Mouse (Mus musculus): ENCODE results near the gene Llgl2. TPM values are rescaled to one million over a fixed set of nuclear protein-coding genes. Genes with fewer than 3 reads are reported as not detected.

Llgl2 gene
- polyA plus RNA-seq, 1 experiment: 3.2 TPM

DNA sequence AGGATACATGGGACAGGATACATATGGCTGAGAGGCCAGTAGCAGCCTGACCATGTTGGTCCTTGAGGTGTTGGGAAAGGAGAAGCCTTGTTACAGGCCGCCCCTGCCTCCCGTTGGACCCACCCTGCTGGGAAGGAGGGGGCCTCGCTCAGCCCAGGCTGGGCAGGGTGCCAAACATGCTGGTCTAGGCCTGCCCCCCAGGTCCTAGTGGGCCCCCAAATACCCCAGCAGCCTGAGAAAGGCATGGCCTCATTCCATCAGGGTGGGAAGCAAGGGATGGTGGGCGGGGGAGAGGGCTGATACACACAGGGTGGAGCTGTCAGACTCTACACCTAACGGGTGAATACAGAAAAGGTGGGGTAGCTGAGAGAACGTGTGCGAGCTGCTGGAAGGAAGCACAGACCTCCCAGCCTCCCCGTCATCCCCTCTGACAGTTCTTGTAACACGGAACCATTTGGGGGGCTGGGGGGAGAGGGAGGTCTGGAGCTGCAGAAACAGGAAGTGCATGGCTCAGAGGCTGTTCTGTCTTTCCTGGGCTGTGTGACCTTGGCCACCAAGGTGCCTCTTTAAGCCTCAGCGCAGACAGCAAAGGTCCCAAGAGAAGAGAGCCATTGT, 15.0 kb upstream of the Llgl2 start:
- DNase-seq (ENCODE audit: extremely low spot score in 1 of 2, low spot score in 1 of 2): no peak

DNA sequence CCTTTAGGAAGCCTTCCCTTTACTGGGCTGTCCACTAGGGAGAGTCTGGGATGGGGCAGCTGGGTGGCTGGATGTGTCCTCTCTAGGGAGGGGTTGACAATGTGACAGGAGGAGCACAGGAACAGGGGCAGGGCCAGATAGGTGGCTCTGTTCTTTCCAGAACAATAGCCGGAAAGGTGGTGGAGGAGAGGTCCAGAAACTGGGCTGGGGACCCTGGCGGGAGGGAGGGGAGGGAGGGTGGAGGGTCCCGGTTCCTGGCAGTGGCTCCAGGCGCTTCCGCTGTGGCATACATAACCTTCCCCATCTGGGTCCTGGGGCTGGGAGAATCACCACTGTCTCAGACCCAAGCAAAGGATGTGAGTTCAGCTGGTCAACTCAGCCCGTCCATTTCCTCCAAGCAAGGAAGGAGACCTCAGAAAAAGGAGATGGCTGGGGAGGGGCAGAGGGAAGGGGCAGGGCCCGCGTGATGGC, 14.5 kb upstream of the Llgl2 start:
- no peak for DNase-seq (ENCODE audit: extremely low spot score in 1 of 2, low spot score in 1 of 2)

DNA sequence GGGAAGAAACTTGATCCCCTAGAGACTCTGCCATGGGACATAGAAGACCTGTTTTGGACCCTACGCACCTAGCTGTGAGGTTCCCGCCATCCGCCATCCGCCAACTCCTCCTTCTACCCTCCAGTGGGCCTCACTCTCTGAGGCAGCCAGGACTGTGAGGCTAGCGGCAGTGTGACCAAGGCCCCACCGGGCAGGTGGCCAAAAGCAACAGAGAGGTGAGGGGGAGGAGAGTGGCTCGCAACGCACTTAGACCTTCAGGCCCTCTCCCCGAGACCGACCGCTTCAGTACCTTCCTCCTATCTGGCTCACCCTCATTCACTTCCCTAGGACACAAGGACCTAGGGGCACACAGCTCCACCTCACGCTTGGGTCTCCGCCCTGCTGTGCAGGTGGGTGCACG, 13.5 kb upstream of the Llgl2 start:
- DNase-seq (ENCODE audit: extremely low spot score in 1 of 2, low spot score in 1 of 2): no peak

DNA sequence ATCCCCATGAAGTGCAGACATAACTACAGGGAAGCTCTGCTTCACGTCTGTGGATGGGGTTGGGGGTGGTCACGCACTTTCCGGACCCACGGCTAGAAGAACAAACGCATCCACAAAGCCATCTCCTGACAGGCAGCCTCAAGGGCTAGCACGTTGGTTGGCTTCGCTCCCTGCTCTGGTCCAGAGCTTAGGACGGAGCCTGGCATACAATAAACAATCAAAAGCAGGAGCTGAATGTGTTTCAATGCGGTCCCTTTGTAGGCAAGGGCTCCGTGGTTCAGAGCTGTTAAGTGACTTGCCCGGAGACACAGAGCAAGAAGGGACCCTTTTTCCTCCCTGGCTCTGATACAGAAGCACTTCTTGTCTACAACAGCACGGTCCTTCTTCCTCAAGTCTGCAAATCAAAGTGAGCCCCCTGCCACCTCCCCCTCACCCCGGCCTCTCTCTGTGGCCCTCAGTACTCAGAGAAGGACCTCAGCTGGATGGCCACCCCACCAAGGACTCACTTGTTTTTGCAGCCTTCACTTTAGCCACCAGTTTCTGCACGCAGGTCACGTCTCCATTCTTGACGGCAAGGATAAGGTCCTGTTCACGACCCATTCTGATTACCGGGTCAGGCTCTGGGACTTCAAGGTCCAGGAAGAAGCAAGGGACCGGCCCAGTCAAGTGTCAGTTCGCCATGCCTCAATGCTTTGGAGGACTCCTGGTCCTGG, 12.3 kb upstream of the Llgl2 start:
- no peak for DNase-seq (ENCODE audit: extremely low spot score in 1 of 2, low spot score in 1 of 2)

DNA sequence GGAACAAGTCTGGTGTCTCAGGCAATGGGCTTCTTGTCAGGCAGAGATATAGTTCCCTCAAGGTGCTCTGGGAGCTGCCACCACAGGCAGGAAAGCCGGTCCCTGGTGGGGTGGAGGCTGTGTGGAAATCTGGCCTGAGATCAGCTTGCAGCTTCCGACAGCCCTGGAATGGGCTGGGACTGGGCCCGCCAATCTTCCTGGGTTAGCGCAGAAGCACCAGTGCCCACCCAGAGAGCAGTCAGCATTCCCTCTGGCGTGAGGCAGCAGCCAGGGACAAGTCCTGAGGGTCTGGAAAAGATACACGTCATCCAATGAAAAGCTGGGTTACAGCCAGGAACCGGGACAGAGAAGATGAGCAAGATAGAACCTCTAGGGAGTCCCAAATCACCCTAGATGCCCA, 11.8 kb upstream of the Llgl2 start:
- no peak for DNase-seq (ENCODE audit: extremely low spot score in 1 of 2, low spot score in 1 of 2)

DNA sequence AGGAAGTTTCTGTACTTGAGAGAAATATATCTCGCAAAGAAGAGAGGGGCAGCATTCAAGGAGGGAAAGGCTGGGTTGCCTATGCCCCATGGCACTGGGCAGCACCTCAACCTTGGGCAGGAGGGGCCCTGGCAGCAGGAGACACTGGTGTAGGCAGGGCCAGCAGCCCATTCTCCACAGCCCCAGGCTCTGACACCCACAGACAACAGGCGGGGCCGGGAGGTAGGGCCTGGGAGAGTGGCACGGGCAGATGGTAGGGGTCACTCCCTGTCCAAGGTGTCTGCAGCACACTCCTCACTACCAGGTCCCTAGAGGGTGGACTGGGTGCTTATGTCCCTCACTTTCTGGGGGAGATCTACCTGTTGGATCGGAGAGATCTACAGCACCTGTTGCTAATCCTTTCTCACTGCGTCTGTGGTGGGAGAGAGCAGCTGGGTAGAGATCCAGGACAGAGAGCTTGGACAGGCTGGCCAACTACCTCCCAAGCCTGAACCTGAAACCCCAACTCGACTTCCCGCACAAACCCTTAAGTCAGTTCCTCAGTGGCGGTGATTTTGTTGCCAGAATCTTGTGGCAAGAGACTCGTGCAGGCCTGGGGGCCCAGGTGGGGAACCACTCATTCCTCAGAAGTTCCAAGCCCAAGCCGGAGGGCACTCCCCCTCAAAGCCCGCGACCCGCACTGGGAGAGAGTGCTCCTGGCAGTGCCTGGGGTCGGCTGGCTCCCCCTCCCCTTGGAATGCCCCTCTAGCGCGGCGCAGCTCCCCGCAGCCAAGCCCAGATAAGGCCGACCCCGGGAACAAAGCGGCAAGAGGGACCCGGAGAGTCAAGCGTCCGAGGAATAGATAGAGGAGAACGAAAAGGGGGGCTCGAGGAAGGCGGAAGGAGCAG, 11.1 kb upstream of the Llgl2 start:
- no peak for DNase-seq (ENCODE audit: extremely low spot score in 1 of 2, low spot score in 1 of 2)

DNA sequence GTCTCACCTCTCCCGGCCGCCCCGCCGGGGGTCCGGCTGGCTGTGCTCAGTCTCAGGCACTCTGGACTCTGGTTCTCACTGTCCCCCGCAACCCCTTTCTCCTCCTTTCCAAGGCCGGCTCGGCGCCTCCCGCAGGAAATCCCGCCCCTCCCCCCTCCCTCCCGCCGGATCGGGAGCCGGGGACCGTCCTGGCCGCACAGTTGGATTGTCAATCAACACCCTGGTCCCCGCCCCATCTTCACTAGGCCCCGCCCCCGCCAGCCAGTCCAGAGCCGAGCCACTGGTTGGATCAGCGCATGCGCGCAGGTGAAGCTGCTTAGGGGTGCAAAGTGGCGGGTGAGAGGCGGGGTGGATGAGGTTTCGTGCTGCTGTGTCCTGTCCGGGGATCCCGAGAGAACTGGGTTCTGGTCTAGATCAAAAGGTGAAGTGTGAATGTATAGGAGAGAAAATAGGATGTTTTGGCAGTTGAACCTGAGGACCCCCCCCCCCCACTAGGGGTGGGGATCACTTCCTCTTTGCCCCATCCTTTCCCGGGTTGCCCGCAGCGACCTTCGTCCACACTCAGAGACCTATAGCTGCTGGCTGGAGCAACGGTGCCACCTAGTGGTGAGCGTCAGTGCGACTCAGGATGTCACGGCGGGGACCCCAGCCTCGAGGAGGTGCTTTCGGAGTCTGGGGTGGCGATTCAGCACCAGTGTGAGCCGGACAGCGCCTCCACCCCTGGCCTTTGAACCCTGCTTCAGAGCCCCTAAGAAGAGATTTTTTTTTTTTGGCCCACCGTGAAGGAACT, 10.1 kb upstream of the Llgl2 start, which contains the start of gene Caskin2:
Gene Caskin2 (minus strand): TSS at position 133 of the 790 bp plus-strand sequence.
- DNase-seq (ENCODE audit: extremely low spot score in 1 of 2, low spot score in 1 of 2): peak; percentile 70 to 92

DNA sequence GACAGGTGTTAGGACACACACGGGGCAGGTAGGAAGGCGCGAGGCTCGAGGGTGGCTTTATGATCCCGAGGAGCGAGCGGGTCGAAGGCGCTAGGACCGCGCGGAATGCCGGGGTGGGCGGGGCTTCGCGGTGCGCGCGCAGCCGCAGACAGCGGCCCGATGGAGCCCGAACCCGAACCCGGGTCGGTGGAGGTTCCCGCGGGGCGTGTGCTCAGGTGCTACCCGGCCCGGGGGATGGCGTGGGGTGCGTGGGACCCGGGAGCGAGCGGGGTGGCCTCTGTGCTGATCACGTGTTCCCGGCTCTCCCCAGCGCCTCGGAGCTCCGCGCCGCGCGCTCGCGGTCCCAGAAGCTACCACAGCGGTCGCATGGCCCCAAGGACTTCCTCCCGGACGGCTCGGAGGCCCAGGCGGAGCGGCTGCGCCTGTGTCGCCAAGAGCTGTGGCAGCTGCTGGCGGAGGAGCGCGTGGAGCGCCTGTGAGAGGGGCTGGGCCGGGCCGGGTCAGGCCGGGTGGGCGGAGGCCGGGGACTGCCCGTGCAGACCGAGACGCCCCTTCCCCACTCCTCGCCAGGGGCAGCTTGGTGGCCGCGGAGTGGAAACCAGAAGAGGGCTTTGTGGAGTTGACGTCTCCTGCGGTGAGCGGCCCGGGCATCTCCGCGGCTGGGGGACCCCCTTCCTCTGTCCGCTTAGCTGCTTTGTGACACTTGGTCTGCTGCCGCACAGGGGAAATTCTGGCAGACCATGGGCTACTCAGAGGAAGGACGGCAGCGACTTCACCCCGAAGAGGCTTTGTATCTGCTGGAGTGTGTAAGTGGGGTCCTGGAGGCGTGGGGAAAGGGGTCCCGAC, 9.0 kb upstream of the Llgl2 start, which contains the start of gene Tsen54:
Gene Tsen54 (plus strand): TSS at position 120 of the 846 bp plus-strand sequence.
- peak in 1 of 2 experiments; percentile 88 for DNase-seq (ENCODE audit: extremely low spot score in 1 of 2, low spot score in 1 of 2)

DNA sequence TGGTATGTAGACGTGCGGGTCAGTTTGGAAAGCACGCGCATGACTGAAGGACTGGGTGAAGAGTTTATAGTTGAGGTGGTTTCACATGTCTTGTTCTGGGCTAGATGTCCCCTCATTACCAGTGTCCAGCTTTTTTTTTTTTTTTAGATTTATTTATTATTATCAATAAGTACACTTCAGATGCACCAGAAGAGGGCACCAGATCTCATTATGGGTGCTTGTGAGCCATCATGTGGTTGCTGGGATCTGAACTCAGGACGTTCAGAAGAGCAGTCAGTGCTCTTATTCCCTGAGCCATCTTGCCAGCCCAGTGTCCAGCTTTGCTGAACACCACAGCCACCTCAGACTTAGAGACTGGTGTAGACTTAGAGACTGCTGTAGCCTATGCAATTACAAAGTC, 6.5 kb upstream of the Llgl2 start:
- no peak for DNase-seq (ENCODE audit: extremely low spot score in 1 of 2, low spot score in 1 of 2)

DNA sequence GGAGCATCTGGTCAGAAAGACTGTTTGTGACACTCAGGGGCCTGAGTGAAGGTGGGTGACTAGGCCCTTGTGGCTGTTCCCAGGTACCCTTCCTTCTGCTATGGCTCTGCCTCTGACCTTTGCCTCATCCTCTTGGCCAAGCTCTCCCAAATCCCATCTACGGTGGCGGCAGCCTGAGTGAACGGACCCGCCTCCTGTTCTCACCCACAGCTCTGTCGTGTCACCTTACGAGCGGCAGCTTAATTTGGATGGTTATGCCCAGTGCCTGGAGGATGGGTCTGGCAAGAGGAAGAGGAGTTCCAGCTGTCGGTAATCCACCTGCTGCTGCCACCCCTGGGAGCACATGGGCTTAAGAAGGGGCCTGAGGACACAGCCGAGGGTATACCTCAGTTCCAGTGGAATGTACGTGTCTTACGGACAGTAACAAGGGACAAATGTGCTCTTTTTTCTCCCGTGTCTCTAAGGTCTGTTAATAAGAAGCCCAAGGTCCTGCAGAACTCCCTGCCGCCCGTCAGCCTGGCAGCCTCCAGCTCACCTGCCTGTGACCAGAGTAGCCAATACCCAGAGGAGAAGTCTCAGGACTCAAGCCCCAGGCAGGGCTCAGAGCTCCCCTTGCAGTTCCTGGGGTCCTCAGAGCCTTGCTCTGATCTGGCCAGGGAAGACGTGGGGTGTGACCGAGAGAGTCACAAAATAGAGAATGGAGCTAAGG, 3.8 kb upstream of the Llgl2 start:
- DNase-seq (ENCODE audit: extremely low spot score in 1 of 2, low spot score in 1 of 2): no peak

DNA sequence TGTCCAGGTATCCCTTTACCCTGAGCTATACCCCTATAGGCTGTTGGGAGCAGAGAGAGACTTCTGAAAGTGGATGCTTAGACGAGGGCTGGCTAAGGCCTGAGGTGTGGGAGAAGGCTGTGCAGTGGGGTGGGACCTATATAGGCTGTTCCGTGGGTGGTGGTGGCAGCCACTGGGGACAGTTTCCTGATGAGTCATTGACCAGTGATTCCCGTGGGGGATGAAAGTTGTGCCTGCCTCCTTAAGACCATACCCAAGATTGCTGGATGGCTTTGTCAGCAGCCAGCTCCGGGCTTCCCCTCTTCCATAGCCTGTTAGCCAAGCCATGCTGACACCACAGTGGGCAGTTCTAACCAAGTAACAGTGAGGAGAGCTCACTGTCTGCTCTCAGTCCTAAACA, 2.8 kb upstream of the Llgl2 start:
- no peak for DNase-seq (ENCODE audit: extremely low spot score in 1 of 2, low spot score in 1 of 2)

DNA sequence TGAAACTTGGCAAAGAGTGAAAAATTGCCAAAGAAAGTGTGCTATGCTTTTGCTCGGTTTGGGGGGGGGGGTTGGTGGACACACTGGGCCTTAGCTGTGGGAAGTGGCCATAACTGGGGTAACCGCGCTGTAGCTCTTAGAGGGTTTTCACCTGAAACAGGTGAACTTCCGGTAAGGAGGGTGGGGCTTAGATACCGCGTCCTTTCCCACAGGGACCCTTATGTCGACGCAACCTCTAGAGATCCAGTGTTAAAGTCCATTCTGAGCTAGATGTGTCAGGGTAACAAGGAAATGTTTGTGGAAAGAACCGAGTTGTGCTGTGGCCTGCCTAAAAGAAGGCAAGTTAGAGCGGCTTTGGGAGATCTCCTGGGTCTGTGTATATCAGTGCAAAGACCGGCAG, 964 bp downstream of the Llgl2 start:
- DNase-seq (ENCODE audit: extremely low spot score in 1 of 2, low spot score in 1 of 2): no peak

DNA sequence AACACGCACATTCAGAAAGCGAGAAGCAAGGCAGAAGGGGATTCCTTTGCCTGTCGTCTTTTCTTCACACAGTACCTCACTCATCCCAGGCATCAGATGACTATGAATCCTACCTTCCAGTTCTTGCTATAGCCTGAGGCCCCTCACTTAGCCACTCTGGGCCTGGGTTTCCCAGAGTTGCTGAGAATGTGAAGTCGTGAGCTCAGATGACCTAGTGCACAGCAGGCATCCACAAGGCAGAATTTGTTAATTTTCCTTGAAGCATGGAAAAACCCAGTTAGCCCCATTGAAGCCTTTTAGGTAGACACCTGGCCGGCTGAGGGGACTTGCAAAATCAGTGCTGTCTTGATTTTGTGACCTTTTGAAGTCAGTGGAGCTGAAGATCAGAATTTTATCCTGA, 2.6 kb downstream of the Llgl2 start:
- DNase-seq (ENCODE audit: extremely low spot score in 1 of 2, low spot score in 1 of 2): no peak

DNA sequence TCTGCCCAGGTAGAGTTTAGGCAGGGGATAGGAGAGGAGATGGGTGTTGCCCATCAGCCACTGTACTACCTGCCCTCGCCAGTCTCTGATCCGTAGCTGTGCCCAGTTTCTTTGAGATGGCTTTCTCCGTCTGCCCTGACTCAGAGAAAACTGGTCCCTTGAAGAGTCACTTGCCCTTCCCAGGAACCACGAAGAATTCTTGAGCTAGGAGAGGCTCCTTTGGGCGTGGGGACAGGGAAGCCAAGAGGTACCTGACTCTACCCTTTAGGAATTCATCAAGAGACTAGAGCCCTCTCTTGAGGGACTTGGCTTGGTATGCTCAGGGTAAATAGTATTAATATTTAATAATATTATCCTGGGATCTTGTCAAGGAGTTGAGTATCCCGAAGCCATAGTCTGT, 3.8 kb downstream of the Llgl2 start:
- no peak for DNase-seq (ENCODE audit: extremely low spot score in 1 of 2, low spot score in 1 of 2)

DNA sequence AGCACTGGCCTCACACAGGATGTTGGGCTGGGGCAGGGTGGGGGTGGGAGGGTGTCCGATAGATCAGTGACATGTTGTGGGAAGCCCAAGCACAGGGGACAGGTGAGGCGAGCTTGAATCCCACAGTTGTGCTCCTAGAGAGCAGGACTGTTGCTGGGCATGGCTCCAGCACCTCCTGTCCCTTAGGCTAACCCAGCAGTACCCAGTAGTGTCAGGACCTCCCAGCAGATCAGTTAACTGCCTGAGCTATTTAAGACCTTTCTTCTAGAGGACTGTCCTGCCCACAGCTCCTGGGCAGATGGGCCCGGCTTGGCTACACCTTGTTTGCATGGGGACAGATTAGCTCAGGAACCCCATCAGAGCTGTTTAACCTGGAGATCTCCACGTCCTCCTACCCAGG, 5.2 kb downstream of the Llgl2 start:
- DNase-seq (ENCODE audit: extremely low spot score in 1 of 2, low spot score in 1 of 2): no peak

DNA sequence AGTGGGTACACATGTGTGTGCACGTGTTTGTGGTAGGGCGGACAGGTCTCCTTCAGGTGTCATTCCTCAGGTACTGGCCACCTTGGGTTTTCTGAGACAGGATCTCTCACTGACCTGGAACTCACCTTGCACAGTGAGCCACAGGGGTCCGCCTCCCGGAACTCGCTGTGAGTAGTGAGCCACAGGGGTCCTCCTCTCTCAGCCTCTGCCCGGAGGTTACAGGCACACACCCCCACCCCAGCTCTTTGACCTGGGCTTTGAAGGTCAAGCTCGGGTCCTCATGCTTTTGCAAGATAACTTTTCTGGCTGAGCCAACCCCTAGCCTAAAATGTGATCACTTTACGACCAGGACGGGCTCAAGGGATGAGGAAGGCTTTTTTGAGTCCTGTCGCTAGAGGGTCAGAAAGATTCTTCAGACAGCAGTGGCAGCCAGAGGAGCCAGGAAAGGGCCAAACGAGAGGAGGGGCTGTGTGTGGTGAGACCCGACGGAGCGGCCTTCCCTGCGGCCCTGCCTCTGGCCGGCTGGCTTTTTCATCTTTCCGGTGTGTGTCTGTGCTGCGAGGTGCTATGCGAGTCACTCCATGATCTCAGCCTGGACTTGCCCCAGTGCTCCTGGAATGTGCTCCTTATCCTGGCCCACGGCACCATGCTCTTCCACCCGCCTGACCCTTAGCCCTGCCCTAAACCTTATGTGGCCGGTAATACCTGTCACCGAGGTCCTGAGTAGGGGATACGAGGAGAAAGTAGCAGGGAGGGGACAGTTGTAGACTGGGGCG, 6.9 kb downstream of the Llgl2 start:
- no peak for DNase-seq (ENCODE audit: extremely low spot score in 1 of 2, low spot score in 1 of 2)

DNA sequence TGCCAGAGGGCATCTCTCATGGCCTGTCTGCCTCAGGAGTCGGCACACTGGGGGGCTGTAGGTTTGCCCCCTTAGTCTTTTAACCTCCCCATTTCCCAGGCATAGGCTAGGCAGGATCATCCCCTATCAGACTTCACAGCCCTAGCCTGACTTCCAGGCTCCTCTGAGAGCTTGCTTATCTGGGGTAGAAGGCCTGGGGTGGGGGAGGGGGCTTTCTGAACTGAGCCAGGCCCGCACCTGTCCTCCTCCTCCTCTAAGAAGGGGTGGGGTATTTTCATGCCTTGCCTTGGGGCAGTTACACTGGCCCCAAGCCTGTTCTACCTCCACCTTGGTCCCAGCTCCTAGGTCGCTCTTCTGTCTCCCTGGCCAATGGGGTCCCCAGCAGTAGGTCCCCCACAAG, 7.7 kb downstream of the Llgl2 start:
- DNase-seq (ENCODE audit: extremely low spot score in 1 of 2, low spot score in 1 of 2): no peak

DNA sequence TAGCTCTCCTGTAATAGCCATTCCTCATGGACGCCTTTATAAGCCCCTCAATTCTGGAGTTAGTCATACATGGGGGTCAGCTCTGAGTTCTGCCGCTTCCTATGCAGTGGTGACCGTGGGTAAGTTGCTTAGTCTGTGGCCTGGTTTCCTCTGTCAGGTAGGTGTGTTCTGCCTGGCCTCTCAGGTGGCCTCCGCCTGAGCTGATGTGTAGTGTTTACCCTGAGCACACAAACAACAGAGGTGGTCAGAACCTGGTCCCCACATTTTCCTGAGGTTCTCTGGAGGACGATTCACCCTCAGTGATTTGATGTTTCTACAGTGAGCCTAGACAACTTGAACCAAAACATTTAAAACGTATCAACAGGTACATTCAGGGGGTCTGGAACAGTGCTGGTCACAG, 8.2 kb downstream of the Llgl2 start:
- DNase-seq (ENCODE audit: extremely low spot score in 1 of 2, low spot score in 1 of 2): no peak
